Mouse (Mus musculus) megakaryocyte, embryonic 14.5 days (primary cell): ENCODE data around the gene Pdgfb.

Source experiments
- FLI1 ChIP-seq: IDR thresholded peaks from 2 replicates; pipeline ENCODE4 v1.6.1; 2012; ENCODE audit warnings: low read length, inconsistent platforms, mixed read lengths
- GATA1 ChIP-seq: IDR thresholded peaks from 3 replicates; pipeline ENCODE4 v1.6.1; 2012; ENCODE audit warnings: mixed read lengths, low read length, inconsistent platforms, borderline replicate concordance

DNA sequence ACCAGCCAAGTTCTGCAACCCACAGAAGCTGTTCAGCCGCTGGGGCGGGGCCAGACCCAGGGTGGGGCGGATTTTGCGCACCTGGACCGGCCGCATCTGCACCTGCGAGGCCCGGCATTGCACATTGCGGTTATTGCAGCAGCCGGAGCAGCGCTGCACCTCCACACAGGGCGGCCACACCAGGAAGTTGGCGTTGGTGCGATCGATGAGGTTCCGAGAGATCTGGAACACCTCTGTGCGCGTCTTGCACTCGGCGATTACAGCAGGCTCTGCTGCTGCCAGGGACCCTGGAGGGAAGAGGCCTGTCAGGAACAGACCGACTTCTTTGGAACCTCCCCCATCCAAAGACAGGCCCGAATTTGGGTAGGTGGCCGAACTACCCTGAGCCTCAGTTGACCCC is 13.2 kb downstream of the Pdgfb start:
- TF ChIP-seq GATA1 (no peak), FLI1 (no peak)
